Mouse (Mus musculus) C2C12 (cell line): ENCODE measurements around the gene S1pr5. TPM values are rescaled to one million over a fixed set of nuclear protein-coding genes. Genes with fewer than 3 reads are reported as not detected.
A peak's percentile ranks its signal among the peaks of the same experiment; 100 is the strongest.
"Not testable (repeated sequence)": the region's sequence is repeated elsewhere in the genome, so short reads cannot be mapped to it uniquely, and the experiment has no call there.

Experiments used
- H3K27me3 ChIP-seq: one replicate; pipeline ENCODE4 v1.6.1; 2011; ENCODE audit not compliant: control insufficient read depth, insufficient read depth, insufficient read length
- H3K36me3 ChIP-seq: one replicate; pipeline ENCODE4 v1.6.1; 2011; ENCODE audit not compliant: control insufficient read depth, insufficient read depth
- H3K4me3 ChIP-seq: one replicate; pipeline ENCODE4 v1.5.1; 2011; ENCODE audit warnings: mild to moderate bottlenecking, control low read depth; ENCODE audit not compliant: poor library complexity, insufficient read depth, severe bottlenecking
- H3K79me2 ChIP-seq: one replicate; pipeline ENCODE4 v1.6.1; 2011; ENCODE audit not compliant: control insufficient read depth, insufficient read depth
- H3K79me3 ChIP-seq: one replicate; pipeline ENCODE4 v1.6.1; 2011; ENCODE audit warnings: low read depth, control low read depth
- H3ac ChIP-seq: one replicate; pipeline ENCODE3; 2011; ENCODE audit warnings: low read depth; ENCODE audit not compliant: control insufficient read depth, insufficient read length
- CEBPB ChIP-seq: IDR thresholded peaks from one replicate; pipeline ENCODE4 v1.6.1; 2011; ENCODE audit warnings: low read depth, mild to moderate bottlenecking, control low read depth, moderate library complexity
- CTCF ChIP-seq: IDR thresholded peaks from one replicate; pipeline ENCODE4 v1.5.1; 2011; ENCODE audit not compliant: control insufficient read depth, insufficient read depth, insufficient read length
- FOSL1 ChIP-seq: IDR thresholded peaks from one replicate; pipeline ENCODE4 v1.8.0; 2011; ENCODE audit warnings: mild to moderate bottlenecking, low read length; ENCODE audit not compliant: poor library complexity, insufficient read depth, severe bottlenecking
- MAX ChIP-seq: IDR thresholded peaks from one replicate; pipeline ENCODE4 v1.6.1; 2011; ENCODE audit warnings: mild to moderate bottlenecking, control low read depth
- MYOD1 ChIP-seq: IDR thresholded peaks from one replicate; pipeline ENCODE4 v1.6.1; 2011; ENCODE audit warnings: low read depth; ENCODE audit not compliant: control insufficient read depth, insufficient read length
- MYOG ChIP-seq: IDR thresholded peaks from one replicate; pipeline ENCODE4 v1.6.1; 2011; ENCODE audit not compliant: control insufficient read depth, insufficient read length; ENCODE audit errors: extremely low read depth
- USF1 ChIP-seq: IDR thresholded peaks from one replicate; pipeline ENCODE4 v1.6.1; 2011; ENCODE audit warnings: low read depth, mild to moderate bottlenecking, control low read depth, moderate library complexity
- polyA plus RNA-seq: library from polyadenylated mRNA; unstranded; fragments of >200 nt; fragmentation: generic; extraction: Trizol; gene quantifications from one replicate; pipeline ENCODE4 v1.2.1, GENCODE M21; 2012; ENCODE audit warnings: missing spikeins

S1pr5 gene
- polyA plus RNA-seq, 1 experiment, result 0.04 TPM

- Histone ChIP-seq H3K4me3 (no peak overlapping the region), H3K27me3 (no peaks in the 10 kb centered on the region), H3K79me2 (no peaks in the 10 kb centered on the region), H3K36me3 (no peaks in the 10 kb centered on the region), H3K79me3 (no peaks in the 10 kb centered on the region), H3ac (no peak overlapping the region)
- TF ChIP-seq MYOD1 (no peak), USF1 (no peak), FOSL1 (no peak)
Measured at GRCm38 (mm10) chr9:21197981-21198380, 50.3 kb downstream of the S1pr5 start.

GRCm38 (mm10) chr9:21196521-21197433 is 51.5 kb downstream of the S1pr5 start:
- no peaks in the 10 kb centered on the region for H3K36me3 ChIP-seq
- TF ChIP-seq MYOD1 (no peak), MYOG (no peak), CTCF (no peak), USF1 (no peak), MAX (no peak), FOSL1 (no peak), CEBPB (no peak)
- H3ac ChIP-seq, result no peak overlapping the region
- H3K27me3 ChIP-seq, result no peaks in the 10 kb centered on the region
- H3K4me3 ChIP-seq, result no peak overlapping the region
- H3K79me2 ChIP-seq, result no peaks in the 10 kb centered on the region
- no peaks in the 10 kb centered on the region for H3K79me3 ChIP-seq

- not testable (repeated sequence) for H3ac ChIP-seq, H3K36me3 ChIP-seq, H3K27me3 ChIP-seq, H3K4me3 ChIP-seq, H3K79me2 ChIP-seq, H3K79me3 ChIP-seq
Measured at GRCm38 (mm10) chr9:21195736-21196505, 52.3 kb downstream of the S1pr5 start.

- H3K36me3 ChIP-seq, result no peaks in the 10 kb centered on the region
- no peak overlapping the region for H3K4me3 ChIP-seq
- H3K27me3 ChIP-seq, result no peaks in the 10 kb centered on the region
- H3K79me3 ChIP-seq, result no peaks in the 10 kb centered on the region
- H3ac ChIP-seq, result no peak overlapping the region
- TF ChIP-seq CTCF (no peak), MAX (no peak), CEBPB (no peak)
- H3K79me2 ChIP-seq, result no peaks in the 10 kb centered on the region
Measured at GRCm38 (mm10) chr9:21194787-21195493, 53.3 kb downstream of the S1pr5 start.

- Histone ChIP-seq H3K27me3 (no peaks in the 10 kb centered on the region), H3K79me3 (no peaks in the 10 kb centered on the region), H3K79me2 (no peaks in the 10 kb centered on the region), H3K4me3 (no peak overlapping the region), H3ac (no peak overlapping the region), H3K36me3 (no peaks in the 10 kb centered on the region)
- TF ChIP-seq CEBPB, result peak; percentile 47
- TF ChIP-seq FOSL1, result no peak
Measured at GRCm38 (mm10) chr9:21193786-21194185, 54.5 kb downstream of the S1pr5 start.

Other genes with a start within 250 kb of the S1pr5 start
- gene Mrpl4, start 245.7 kb downstream of the S1pr5 start, polyA plus RNA-seq, result 107 TPM
- gene Icam1, start 232.5 kb downstream of the S1pr5 start, polyA plus RNA-seq, result 0.09 TPM
- gene Icam4, start 219.1 kb downstream of the S1pr5 start, polyA plus RNA-seq, result 0.43 TPM
- gene Icam5, start 216.4 kb downstream of the S1pr5 start, polyA plus RNA-seq, result 0.46 TPM
- gene Zglp1, start 181.3 kb downstream of the S1pr5 start, polyA plus RNA-seq, result 0.43 TPM
- 0.96 TPM for gene Gm49373, start 175.3 kb downstream of the S1pr5 start, polyA plus RNA-seq
- 109 TPM for gene Fdx1l, start 174.8 kb downstream of the S1pr5 start, polyA plus RNA-seq
- 1.3 TPM for gene Gm38431, start 156.4 kb downstream of the S1pr5 start, polyA plus RNA-seq
- 49.2 TPM for gene Raver1, start 156.4 kb downstream of the S1pr5 start, polyA plus RNA-seq
- gene Tyk2, start 117.2 kb downstream of the S1pr5 start, polyA plus RNA-seq, result 8.7 TPM
- gene Cdc37, start 98.5 kb downstream of the S1pr5 start, polyA plus RNA-seq, result 342 TPM
- gene Pde4a, start 82.7 kb downstream of the S1pr5 start, polyA plus RNA-seq, result 7.4 TPM
- 41.5 TPM for gene Keap1, start 9.1 kb downstream of the S1pr5 start, polyA plus RNA-seq
- 33.7 TPM for gene Atg4d, start 16.9 kb upstream of the S1pr5 start, polyA plus RNA-seq
- gene Kri1, start 39.5 kb upstream of the S1pr5 start, polyA plus RNA-seq, result 29.3 TPM
- gene Cdkn2d, start 43.0 kb upstream of the S1pr5 start, polyA plus RNA-seq, result 49.4 TPM
- not detected for gene Ap1m2, start 63.9 kb upstream of the S1pr5 start, polyA plus RNA-seq
- gene Slc44a2, start 72.3 kb upstream of the S1pr5 start, polyA plus RNA-seq, result 221 TPM
- gene Ilf3, start 119.4 kb upstream of the S1pr5 start, polyA plus RNA-seq, result 66.6 TPM
- 61.7 TPM for gene Qtrt1, start 163.4 kb upstream of the S1pr5 start, polyA plus RNA-seq
- gene Dnm2, start 176.5 kb upstream of the S1pr5 start, polyA plus RNA-seq, result 64.4 TPM